Mouse (Mus musculus) forebrain, embryonic 11.5 days (tissue): ENCODE results near the gene Tex11. TPM values are rescaled to one million over a fixed set of nuclear protein-coding genes. Genes with fewer than 3 reads are reported as not detected.

Experiments
- ATAC-seq: fragments of 200-750 bp; cut with Nextera tagmentation; replicated peaks from 2 replicates; pipeline ENCODE4 v1.8.0; 2017; ENCODE audit warnings: moderate TSS enrichment; ENCODE audit not compliant: low FRiP score
- DNase-seq: peaks from one replicate; pipeline ENCODE4 v3.0.0-alpha.2; 2017; ENCODE audit warnings: low spot score
- H3K27ac ChIP-seq: fragments of 300-500 bp; sonication (generic); 2 replicates; pipeline ENCODE4 v1.5.1; 2014; ENCODE audit warnings: low read depth, low read length
- H3K27me3 ChIP-seq: fragments of 300-500 bp; sonication (generic); 2 replicates; pipeline ENCODE4 v1.6.1; 2014; ENCODE audit warnings: mild to moderate bottlenecking, low read length, mixed read lengths; ENCODE audit not compliant: control insufficient read depth, insufficient read depth
- H3K36me3 ChIP-seq: fragments of 300-500 bp; sonication (generic); 2 replicates; pipeline ENCODE4 v1.6.1; 2014; ENCODE audit warnings: mild to moderate bottlenecking, low read length, moderate library complexity, mixed read lengths; ENCODE audit not compliant: control insufficient read depth, insufficient read depth
- H3K4me1 ChIP-seq: fragments of 300-500 bp; sonication (generic); replicated peaks from 2 replicates; pipeline ENCODE4 v1.6.1; 2014; ENCODE audit warnings: low read length, mixed read lengths; ENCODE audit not compliant: control insufficient read depth, insufficient read depth
- H3K4me2 ChIP-seq: fragments of 300-500 bp; sonication (generic); 2 replicates; pipeline ENCODE4 v1.6.1; 2014; ENCODE audit warnings: low read depth, mild to moderate bottlenecking, low read length, moderate library complexity, mixed read lengths; ENCODE audit not compliant: severe bottlenecking
- H3K4me3 ChIP-seq: fragments of 300-500 bp; sonication (generic); 2 replicates; pipeline ENCODE4 v1.5.1; 2014; ENCODE audit warnings: low read depth, low read length
- H3K9ac ChIP-seq: fragments of 300-500 bp; sonication (generic); 2 replicates; pipeline ENCODE4 v1.6.1; 2014; ENCODE audit warnings: low read length
- H3K9me3 ChIP-seq: fragments of 300-500 bp; sonication (generic); 2 replicates; pipeline ENCODE4 v1.6.1; 2016; ENCODE audit warnings: low read length, mixed read lengths; ENCODE audit not compliant: control insufficient read depth
- WGBS: fragments of 180-500 bp; shearing (Covaris S2); extraction: QIAGEN DNeasy Blood & Tissue Kit; methylation state at CpG from one replicate; pipeline ENCODE4 v1.1.7; 2014; 5-methylcytosine and 5-hydroxymethylcytosine counted together
- polyA plus RNA-seq: library from polyadenylated mRNA; unstranded; fragments of >200 nt; fragmentation: Nextera tagmentation; extraction: Ambion mirVana; gene quantifications from 2 replicates; pipeline ENCODE4 v1.2.1, GENCODE M21; 2014

The Tex11 gene
- polyA plus RNA-seq, 1 experiment from 2014 or later: not detected

DNA sequence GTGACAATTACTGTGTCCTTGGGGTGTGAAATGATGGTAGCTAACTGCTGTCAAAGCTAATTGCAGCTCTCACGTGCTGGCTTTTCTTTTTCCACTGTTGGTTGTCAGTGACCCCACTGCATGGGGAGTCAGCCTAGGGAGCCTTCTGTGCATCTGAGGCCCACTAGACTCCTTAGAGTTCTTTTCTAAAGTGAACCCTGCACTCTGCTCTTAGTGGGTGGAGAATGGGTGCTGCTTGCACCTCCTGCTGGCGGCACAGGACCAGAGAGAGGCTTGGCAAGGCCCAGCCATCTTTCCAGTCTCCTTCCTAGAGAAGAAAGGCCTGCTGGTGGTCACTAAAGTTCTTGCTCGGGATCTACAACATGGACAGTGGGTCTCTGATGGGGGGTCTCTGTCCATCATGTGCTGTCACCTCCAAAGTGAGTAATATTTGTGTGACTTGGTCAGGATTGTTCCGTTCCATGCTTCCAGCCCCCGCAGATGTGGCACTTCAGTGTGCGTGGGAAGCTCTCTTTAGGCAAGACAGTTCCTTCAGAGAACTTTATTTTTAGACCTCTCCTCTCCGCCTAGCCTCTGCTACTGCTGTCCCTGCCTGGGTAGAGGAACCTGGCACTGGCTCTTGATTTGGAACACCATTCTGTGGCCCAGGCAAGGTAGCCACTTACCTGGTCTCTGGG lies 261.5 kb downstream of the Tex11 start:
- Histone ChIP-seq H3K4me1 (peaks cover 2% of the 10 kb centered on the region; the same call in 1 of the 2 replicates), H3K9ac (no peak overlapping the region), H3K27me3 (no peaks in the 10 kb centered on the region; the same call in 1 of the 2 replicates), H3K4me3 (no peak overlapping the region), H3K27ac (no peak overlapping the region), H3K36me3 (no peaks in the 10 kb centered on the region), H3K9me3 (no peaks in the 10 kb centered on the region), H3K4me2 (no peak overlapping the region)
- ATAC-seq (no peak), DNase-seq (no peak)
- 71% methylated on average over 7 of the region's 7 CpGs for WGBS

DNA sequence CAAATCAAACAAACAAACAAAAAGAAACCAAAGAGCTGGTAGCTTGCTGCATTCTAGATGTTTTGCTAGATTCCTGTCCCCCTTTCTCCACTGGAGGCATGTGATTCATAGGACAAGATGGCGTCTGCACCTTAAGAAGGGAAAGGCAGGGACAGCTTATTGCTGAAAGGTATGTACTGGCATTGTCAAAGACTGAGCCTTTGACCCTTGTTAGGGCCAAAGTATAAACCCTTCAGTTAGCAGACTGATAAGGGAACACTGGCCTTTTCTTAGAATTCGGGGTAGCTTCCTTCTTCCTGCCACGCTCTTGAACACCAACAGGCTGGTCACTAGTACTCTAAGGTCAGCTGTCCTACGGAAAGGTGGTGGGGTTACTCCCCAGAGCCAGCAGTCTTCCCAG lies 262.1 kb downstream of the Tex11 start:
- Histone ChIP-seq H3K9ac (no peak overlapping the region), H3K4me2 (no peak overlapping the region), H3K27me3 (no peaks in the 10 kb centered on the region; the same call in 1 of the 2 replicates), H3K4me3 (no peak overlapping the region), H3K36me3 (no peaks in the 10 kb centered on the region), H3K9me3 (no peaks in the 10 kb centered on the region), H3K4me1 (peaks cover 2% of the 10 kb centered on the region; the same call in 1 of the 2 replicates), H3K27ac (no peak overlapping the region)
- no peak for DNase-seq
- ATAC-seq: no peak
- 81% methylated on average over 4 of the region's 4 CpGs for WGBS

DNA sequence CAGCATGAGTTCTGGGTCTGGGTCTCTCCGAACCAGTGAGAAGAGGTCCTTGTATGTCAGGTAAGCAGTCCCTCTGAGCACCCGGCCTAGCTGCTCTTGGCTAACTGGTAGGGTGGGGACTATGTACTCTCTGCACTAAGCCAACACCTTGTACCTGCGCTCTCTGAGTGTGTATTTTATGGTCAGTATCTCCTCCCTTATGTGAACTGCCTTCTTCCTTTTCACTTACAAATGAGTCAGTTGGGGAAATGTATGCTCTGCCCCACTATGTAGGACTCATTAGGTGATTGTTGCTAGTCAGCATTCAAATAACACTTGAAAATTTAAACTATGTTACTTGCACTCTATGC lies 262.8 kb downstream of the Tex11 start:
- H3K36me3 ChIP-seq: no peaks in the 10 kb centered on the region
- H3K9me3 ChIP-seq: no peaks in the 10 kb centered on the region
- H3K4me3 ChIP-seq: no peak overlapping the region
- 97% methylated on average over 3 of the region's 3 CpGs for WGBS
- H3K27ac ChIP-seq: no peak overlapping the region
- H3K4me1 ChIP-seq: peaks cover 2% of the 10 kb centered on the region; the same call in 1 of the 2 replicates
- ATAC-seq: no peak
- no peaks in the 10 kb centered on the region; the same call in 1 of the 2 replicates for H3K27me3 ChIP-seq
- no peak overlapping the region for H3K9ac ChIP-seq
- no peak overlapping the region for H3K4me2 ChIP-seq
- no peak for DNase-seq

DNA sequence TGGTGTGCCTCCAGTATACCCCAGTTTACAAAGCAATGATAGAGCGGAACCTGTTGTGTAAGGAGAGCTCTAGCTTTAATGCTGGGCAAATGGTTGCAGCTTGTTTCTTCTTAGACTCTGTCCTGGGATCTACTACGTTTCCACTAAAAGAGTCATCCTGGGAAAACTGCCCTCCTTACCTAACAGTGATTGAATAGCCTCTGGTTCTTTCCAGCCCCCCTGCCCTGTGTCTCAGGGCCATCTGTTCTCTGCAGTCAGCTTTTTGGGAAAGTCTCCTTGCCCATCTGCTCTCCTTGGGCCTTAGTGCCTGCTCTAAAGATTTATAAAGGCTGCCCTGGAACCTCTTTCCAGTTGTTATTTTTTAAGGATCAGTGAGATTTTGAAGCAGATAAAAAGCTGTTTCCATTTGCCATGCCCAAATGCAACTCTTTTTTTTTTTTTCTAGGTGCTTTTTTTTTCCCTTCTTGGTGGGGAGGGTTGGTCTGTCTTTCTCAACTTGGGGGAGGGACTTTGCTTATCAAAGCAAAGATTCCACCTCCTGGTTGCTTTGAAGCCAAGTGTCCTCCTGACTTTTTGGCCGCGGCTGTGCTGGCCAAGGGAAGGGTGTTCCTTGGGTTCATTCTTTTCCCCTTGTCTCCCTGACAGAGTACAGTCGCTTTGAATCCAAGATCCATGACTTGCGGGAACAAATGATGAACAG lies 263.3 kb downstream of the Tex11 start:
- no peak for DNase-seq
- Histone ChIP-seq H3K27me3 (no peaks in the 10 kb centered on the region; the same call in 1 of the 2 replicates), H3K4me1 (peaks cover 2% of the 10 kb centered on the region; the same call in 1 of the 2 replicates), H3K4me2 (no peak overlapping the region), H3K9ac (no peak overlapping the region), H3K9me3 (no peaks in the 10 kb centered on the region), H3K27ac (no peak overlapping the region), H3K36me3 (no peaks in the 10 kb centered on the region), H3K4me3 (no peak overlapping the region)
- no peak for ATAC-seq
- WGBS: 86% methylated on average over 6 of the region's 6 CpGs

DNA sequence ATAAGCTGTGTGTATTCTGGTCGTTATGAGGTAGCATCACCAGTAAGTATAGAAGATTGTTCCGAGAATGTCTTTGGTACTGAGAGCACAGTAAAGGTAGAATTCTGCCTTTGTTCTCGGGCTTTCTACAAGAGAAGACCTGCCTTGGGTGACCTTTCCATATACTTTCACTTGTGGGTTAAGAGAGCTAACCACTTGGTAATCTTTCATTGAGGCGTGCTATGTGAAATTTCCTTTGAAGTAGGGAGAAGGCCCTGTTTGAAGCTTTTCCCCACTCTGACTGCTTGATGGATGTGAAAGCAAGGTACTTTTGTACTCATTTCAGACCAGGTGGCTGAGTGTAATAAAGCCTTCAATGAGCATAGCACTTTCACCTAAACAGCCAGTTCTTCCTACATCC lies 270.1 kb downstream of the Tex11 start:
- 90% methylated on average over 4 of the region's 4 CpGs for WGBS
- ATAC-seq (no peak), DNase-seq (no peak)
- no peak overlapping the region for H3K4me2 ChIP-seq
- no peak overlapping the region for H3K9ac ChIP-seq
- H3K9me3 ChIP-seq: no peaks in the 10 kb centered on the region
- H3K4me1 ChIP-seq: no peaks in the 10 kb centered on the region
- H3K36me3 ChIP-seq: no peaks in the 10 kb centered on the region
- no peak overlapping the region for H3K27ac ChIP-seq
- H3K4me3 ChIP-seq: no peak overlapping the region
- H3K27me3 ChIP-seq: no peaks in the 10 kb centered on the region

Other genes starting within 250 kb of the Tex11 start
- gene Slc7a3, start 26.4 kb upstream of the Tex11 start, polyA plus RNA-seq: 1.1 and 1.2 TPM in 2 replicates
- gene Snx12, start 162.9 kb upstream of the Tex11 start, polyA plus RNA-seq: 56.0 and 57.5 TPM in 2 replicates
- gene Foxo4, start 194.9 kb upstream of the Tex11 start, polyA plus RNA-seq: 1.3 and 2.1 TPM in 2 replicates
- not detected in 2 replicates for gene Gm614, start 204.3 kb upstream of the Tex11 start, polyA plus RNA-seq
- gene Il2rg, start 208.6 kb upstream of the Tex11 start, polyA plus RNA-seq: 1.7 and 1.9 TPM in 2 replicates
- gene Gm20489, start 209.4 kb upstream of the Tex11 start, polyA plus RNA-seq: not detected in 2 replicates
- gene Med12, start 214.4 kb upstream of the Tex11 start, polyA plus RNA-seq: 46.5 and 47.6 TPM in 2 replicates
- gene Nlgn3, start 239.5 kb upstream of the Tex11 start, polyA plus RNA-seq: 28.1 and 32.1 TPM in 2 replicates